Mouse (Mus musculus): ENCODE measurements around the gene Acbd4. TPM values are rescaled to one million over a fixed set of nuclear protein-coding genes. Genes with fewer than 3 reads are reported as not detected.

Gene Acbd4
- total RNA-seq (2014; fragmentation: Nextera tagmentation) (16.9 and 32.7 TPM in 2 replicates), total RNA-seq (2017) (11.9 and 19.2 TPM in 2 replicates), polyA plus RNA-seq (2012) (22.1 and 23.2 TPM in 2 replicates)

- H3K4me1 ChIP-seq (ENCODE audit: insufficient read depth, low read depth, low read length): peaks cover 45% of the 10 kb centered on the region
- TF ChIP-seq CTCF (IDR thresholded peaks at IDR 0.05; ENCODE audit: low read depth, low read length) (no peak), TAL1 (conservative IDR thresholded peaks at IDR 0.05; ENCODE audit: low read depth, low read length) (no peak), GATA2 (IDR thresholded peaks at IDR 0.05; ENCODE audit: borderline replicate concordance, low read depth, low read length) (no peak), GATA1 (IDR thresholded peaks at IDR 0.05; ENCODE audit: borderline replicate concordance, low read length) (no peak), POLR2AphosphoS5 (IDR thresholded peaks at IDR 0.05; ENCODE audit: insufficient replicate concordance, low read depth, low read length) (no peak)
- H3K36me3 ChIP-seq (replicated peaks): peaks cover 17% of the 10 kb centered on the region
- peaks cover 5% of the 10 kb centered on the region; the same call in 1 of the 2 replicates for H3K9me3 ChIP-seq (replicated peaks)
- DNase-seq (ENCODE audit: low spot score) (no peak), ATAC-seq (ENCODE audit: extremely low read depth, insufficient number of reproducible peaks, low FRiP score, poor library complexity, severe bottlenecking) (no peak)
- H3K27me3 ChIP-seq (ENCODE audit: insufficient read depth, low read length): peaks cover 56% of the 10 kb centered on the region
- peak within 1 kb of the TSS; percentile 75; the same call in 1 of the 2 replicates for H3K4me3 ChIP-seq (ENCODE audit: low read depth, low read length)
These were observed at the start of gene Acbd4, which contains the start of gene Plcd3 for GRCm38 (mm10) chr11:103101481-103101865. TSS of gene Acbd4 (plus strand) at chr11:103101682. TSS of gene Plcd3 (minus strand) at chr11:103101658.

- no peaks in the 10 kb centered on the region for H3K4me1 ChIP-seq (ENCODE audit: insufficient read depth, low read depth, low read length)
- ATAC-seq (ENCODE audit: extremely low read depth, insufficient number of reproducible peaks, low FRiP score, poor library complexity, severe bottlenecking) (no peak), DNase-seq (ENCODE audit: low spot score) (no peak)
- H3K9me3 ChIP-seq (replicated peaks): no peaks in the 10 kb centered on the region
- peaks cover 79% of the 10 kb centered on the region for H3K36me3 ChIP-seq (replicated peaks)
- H3K27me3 ChIP-seq (ENCODE audit: insufficient read depth, low read length): no peaks in the 10 kb centered on the region
- no peak overlapping the region for H3K4me3 ChIP-seq (ENCODE audit: low read depth, low read length)
- TF ChIP-seq CTCF (IDR thresholded peaks at IDR 0.05; ENCODE audit: low read depth, low read length): no peak
- TF ChIP-seq GATA2 (IDR thresholded peaks at IDR 0.05; ENCODE audit: borderline replicate concordance, low read depth, low read length): no peak
- no peak for TF ChIP-seq GATA1 (IDR thresholded peaks at IDR 0.05; ENCODE audit: borderline replicate concordance, low read length)
- no peak for TF ChIP-seq TAL1 (conservative IDR thresholded peaks at IDR 0.05; ENCODE audit: low read depth, low read length)
- TF ChIP-seq POLR2AphosphoS5 (IDR thresholded peaks at IDR 0.05; ENCODE audit: insufficient replicate concordance, low read depth, low read length): no peak
These were observed 49.4 kb upstream of the Acbd4 start for GRCm38 (mm10) chr11:103052078-103052477.

- no peaks in the 10 kb centered on the region for H3K4me1 ChIP-seq (ENCODE audit: insufficient read depth, low read depth, low read length)
- no peaks in the 10 kb centered on the region for H3K27me3 ChIP-seq (ENCODE audit: insufficient read depth, low read length)
- ATAC-seq (ENCODE audit: extremely low read depth, insufficient number of reproducible peaks, low FRiP score, poor library complexity, severe bottlenecking) (no peak), DNase-seq (ENCODE audit: low spot score) (no peak)
- peaks cover 86% of the 10 kb centered on the region for H3K36me3 ChIP-seq (replicated peaks)
- H3K4me3 ChIP-seq (ENCODE audit: low read depth, low read length): no peak overlapping the region
- no peaks in the 10 kb centered on the region for H3K9me3 ChIP-seq (replicated peaks)
- no peak for TF ChIP-seq GATA1 (IDR thresholded peaks at IDR 0.05; ENCODE audit: borderline replicate concordance, low read length)
- no peak for TF ChIP-seq POLR2AphosphoS5 (IDR thresholded peaks at IDR 0.05; ENCODE audit: insufficient replicate concordance, low read depth, low read length)
- TF ChIP-seq GATA2 (IDR thresholded peaks at IDR 0.05; ENCODE audit: borderline replicate concordance, low read depth, low read length): no peak
- no peak for TF ChIP-seq CTCF (IDR thresholded peaks at IDR 0.05; ENCODE audit: low read depth, low read length)
- TF ChIP-seq TAL1 (conservative IDR thresholded peaks at IDR 0.05; ENCODE audit: low read depth, low read length): no peak
These were observed 48.0 kb upstream of the Acbd4 start for GRCm38 (mm10) chr11:103053191-103054076.

- TF ChIP-seq POLR2AphosphoS5 (IDR thresholded peaks at IDR 0.05; ENCODE audit: insufficient replicate concordance, low read depth, low read length): no peak
- TF ChIP-seq CTCF (IDR thresholded peaks at IDR 0.05; ENCODE audit: low read depth, low read length): peak; percentile 61; the same call in 1 of the 2 replicates
- Histone ChIP-seq H3K4me1 (ENCODE audit: insufficient read depth, low read depth, low read length) (no peaks in the 10 kb centered on the region), H3K27me3 (ENCODE audit: insufficient read depth, low read length) (no peaks in the 10 kb centered on the region), H3K4me3 (ENCODE audit: low read depth, low read length) (no peak overlapping the region), H3K36me3 (replicated peaks) (peaks cover 95% of the 10 kb centered on the region), H3K9me3 (replicated peaks) (no peaks in the 10 kb centered on the region)
- ATAC-seq (ENCODE audit: extremely low read depth, insufficient number of reproducible peaks, low FRiP score, poor library complexity, severe bottlenecking) (no peak), DNase-seq (ENCODE audit: low spot score) (peak; percentile 53)
These were observed 46.7 kb upstream of the Acbd4 start for GRCm38 (mm10) chr11:103054798-103055197.

GRCm38 (mm10) chr11:103056636-103057035 lies 44.8 kb upstream of the Acbd4 start:
- peaks cover 95% of the 10 kb centered on the region for H3K36me3 ChIP-seq (replicated peaks)
- H3K4me3 ChIP-seq (ENCODE audit: low read depth, low read length): no peak overlapping the region

GRCm38 (mm10) chr11:103058499-103059085 lies 42.9 kb upstream of the Acbd4 start:
- DNase-seq (ENCODE audit: low spot score): no peak
- no peak for ATAC-seq (ENCODE audit: extremely low read depth, insufficient number of reproducible peaks, low FRiP score, poor library complexity, severe bottlenecking)
- H3K36me3 ChIP-seq (replicated peaks): peaks cover 93% of the 10 kb centered on the region
- TF ChIP-seq CTCF (IDR thresholded peaks at IDR 0.05; ENCODE audit: low read depth, low read length): no peak
- TF ChIP-seq GATA1 (IDR thresholded peaks at IDR 0.05; ENCODE audit: borderline replicate concordance, low read length): no peak
- no peak for TF ChIP-seq POLR2AphosphoS5 (IDR thresholded peaks at IDR 0.05; ENCODE audit: insufficient replicate concordance, low read depth, low read length)
- no peak for TF ChIP-seq TAL1 (conservative IDR thresholded peaks at IDR 0.05; ENCODE audit: low read depth, low read length)
- H3K4me3 ChIP-seq (ENCODE audit: low read depth, low read length): no peak overlapping the region
- H3K27me3 ChIP-seq (ENCODE audit: insufficient read depth, low read length): no peaks in the 10 kb centered on the region
- H3K9me3 ChIP-seq (replicated peaks): no peaks in the 10 kb centered on the region
- H3K4me1 ChIP-seq (ENCODE audit: insufficient read depth, low read depth, low read length): no peaks in the 10 kb centered on the region

More at GRCm38 (mm10) chr11:103056636-103057035, 44.8 kb upstream of the Acbd4 start:
- TF ChIP-seq GATA1 (IDR thresholded peaks at IDR 0.05; ENCODE audit: borderline replicate concordance, low read length) (no peak), CTCF (IDR thresholded peaks at IDR 0.05; ENCODE audit: low read depth, low read length) (no peak), TAL1 (conservative IDR thresholded peaks at IDR 0.05; ENCODE audit: low read depth, low read length) (no peak), GATA2 (IDR thresholded peaks at IDR 0.05; ENCODE audit: borderline replicate concordance, low read depth, low read length) (no peak), POLR2AphosphoS5 (IDR thresholded peaks at IDR 0.05; ENCODE audit: insufficient replicate concordance, low read depth, low read length) (no peak)
- ATAC-seq (ENCODE audit: extremely low read depth, insufficient number of reproducible peaks, low FRiP score, poor library complexity, severe bottlenecking) (no peak), DNase-seq (ENCODE audit: low spot score) (no peak)
- no peaks in the 10 kb centered on the region for H3K9me3 ChIP-seq (replicated peaks)
- no peaks in the 10 kb centered on the region for H3K27me3 ChIP-seq (ENCODE audit: insufficient read depth, low read length)
- H3K4me1 ChIP-seq (ENCODE audit: insufficient read depth, low read depth, low read length): no peaks in the 10 kb centered on the region
